Mouse (Mus musculus): ENCODE data around the gene Snrnp25.

GRCm38 (mm10) chr11:32187256-32187655 is 18.0 kb upstream of the Snrnp25 start:
- TF ChIP-seq CTCF (IDR thresholded peaks at IDR 0.05; ENCODE audit: low read depth, low read length) (no peak), POLR2A (IDR thresholded peaks at IDR 0.05; ENCODE audit: borderline replicate concordance, low read depth, low read length) (no peak)
